Mouse (Mus musculus): ENCODE results near the gene Gm47995. TPM values are rescaled to one million over a fixed set of nuclear protein-coding genes. Genes with fewer than 3 reads are reported as not detected.

The Gm47995 gene
- polyA plus RNA-seq, 1 experiment from 2014 or later, result not detected

DNA sequence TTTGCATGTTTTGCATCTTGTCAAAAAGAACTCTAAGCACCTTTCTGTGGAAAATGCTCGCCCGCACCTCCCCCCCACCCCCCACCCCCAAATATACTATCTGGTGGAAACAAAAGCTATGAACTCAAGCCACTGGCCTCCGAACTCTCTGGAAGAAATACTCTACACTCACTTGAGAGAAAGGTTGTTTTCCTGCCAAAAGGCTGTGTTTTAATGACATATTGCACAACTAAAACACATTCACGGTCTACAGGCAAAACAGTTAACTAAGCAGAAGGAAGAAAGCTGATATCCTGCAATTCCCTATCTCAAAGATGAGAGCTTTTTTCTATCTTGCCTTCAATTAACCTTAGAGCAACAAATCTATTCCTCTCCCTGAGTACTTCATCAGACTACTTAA, 45.1 kb downstream of the Gm47995 start:
- no peak overlapping the region for H3K27ac ChIP-seq
- no peaks in the 10 kb centered on the region for H3K36me3 ChIP-seq
- H3K4me3 ChIP-seq (replicated peaks), result no peak overlapping the region
- ATAC-seq, result no peak
- no peaks in the 10 kb centered on the region for H3K4me1 ChIP-seq (replicated peaks)
- H3K4me2 ChIP-seq (replicated peaks), result no peak overlapping the region
- H3K9me3 ChIP-seq, result peaks cover 4% of the 10 kb centered on the region
- no peaks in the 10 kb centered on the region for H3K27me3 ChIP-seq
- WGBS, result 98% methylated on average over 4 of the region's 4 CpGs
- no peak overlapping the region for H3K9ac ChIP-seq (replicated peaks)

DNA sequence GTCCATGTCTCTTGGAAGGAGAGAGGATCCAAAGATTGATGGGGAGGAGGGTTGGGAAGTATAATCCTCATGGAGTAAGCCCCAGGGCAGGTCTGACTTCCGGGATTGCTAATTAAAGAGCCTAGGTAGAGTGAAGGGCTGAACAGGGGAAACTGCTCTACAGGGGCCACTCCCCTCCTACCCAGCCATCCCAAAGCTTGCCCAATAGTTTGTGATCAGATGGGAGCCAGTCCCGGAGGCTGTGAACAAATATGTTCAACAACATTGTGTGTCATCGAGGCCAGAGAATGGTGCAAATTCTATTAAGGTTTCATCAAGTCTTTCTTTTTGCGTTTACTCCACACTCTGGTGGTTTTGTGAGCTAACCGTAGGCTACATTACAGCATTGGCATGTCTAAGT, 45.8 kb downstream of the Gm47995 start:
- no peak overlapping the region for H3K9ac ChIP-seq (replicated peaks)
- 94% methylated on average over 5 of the region's 5 CpGs for WGBS
- no peak overlapping the region for H3K4me2 ChIP-seq (replicated peaks)
- H3K36me3 ChIP-seq, result no peaks in the 10 kb centered on the region
- no peak overlapping the region for H3K27ac ChIP-seq
- H3K9me3 ChIP-seq, result peaks cover 4% of the 10 kb centered on the region
- ATAC-seq, result no peak
- H3K4me1 ChIP-seq (replicated peaks), result no peaks in the 10 kb centered on the region
- no peaks in the 10 kb centered on the region for H3K27me3 ChIP-seq
- H3K4me3 ChIP-seq (replicated peaks), result no peak overlapping the region

DNA sequence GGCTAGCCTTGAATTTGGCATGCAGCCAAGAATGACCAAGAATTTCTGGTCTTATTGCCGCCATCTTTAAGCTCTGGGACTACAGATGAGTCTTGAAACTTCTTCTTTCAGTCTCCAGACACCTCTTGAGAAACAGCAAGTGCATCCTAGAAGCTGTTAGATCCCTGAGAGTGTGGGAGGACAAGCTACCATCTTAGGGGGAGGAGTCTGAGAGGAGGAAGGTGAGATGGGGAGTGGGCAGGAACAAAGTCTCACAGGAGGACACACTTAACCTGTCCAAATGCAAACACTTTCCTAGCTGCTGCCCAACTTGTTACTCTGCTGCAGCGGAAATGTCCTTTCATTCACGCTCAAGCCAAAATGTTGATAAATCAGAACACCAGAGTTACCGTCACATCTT, 46.5 kb downstream of the Gm47995 start:
- Histone ChIP-seq H3K4me3 (replicated peaks) (no peak overlapping the region), H3K36me3 (no peaks in the 10 kb centered on the region), H3K9me3 (peaks cover 4% of the 10 kb centered on the region), H3K27me3 (no peaks in the 10 kb centered on the region), H3K4me2 (replicated peaks) (no peak overlapping the region), H3K9ac (replicated peaks) (no peak overlapping the region), H3K27ac (no peak overlapping the region), H3K4me1 (replicated peaks) (no peaks in the 10 kb centered on the region)
- WGBS, result 91% methylated on average over 4 of the region's 4 CpGs
- ATAC-seq, result no peak

DNA sequence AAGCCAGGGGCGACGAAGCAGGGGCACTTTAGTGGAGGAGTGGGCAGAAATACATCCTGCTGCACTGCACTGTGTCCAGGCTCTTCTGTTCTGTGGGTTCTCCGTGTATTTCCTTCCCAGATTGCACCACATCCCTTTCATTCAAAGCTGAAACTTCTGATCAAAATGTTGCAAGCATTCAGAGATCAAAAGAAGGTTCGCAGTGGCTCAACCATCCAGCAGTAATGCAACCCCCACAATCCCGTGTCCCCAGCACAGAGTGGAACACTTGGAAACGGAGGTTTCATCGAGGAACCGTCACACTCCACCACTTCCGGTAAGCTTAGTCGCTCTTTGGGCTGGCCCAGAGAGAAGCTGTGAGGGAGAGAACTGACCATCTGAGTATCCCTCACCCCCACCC, 46.9 kb downstream of the Gm47995 start:
- Histone ChIP-seq H3K4me2 (replicated peaks) (no peak overlapping the region), H3K4me3 (replicated peaks) (no peak overlapping the region), H3K27ac (no peak overlapping the region), H3K9me3 (peaks cover 3% of the 10 kb centered on the region), H3K27me3 (no peaks in the 10 kb centered on the region), H3K36me3 (no peaks in the 10 kb centered on the region), H3K4me1 (replicated peaks) (no peaks in the 10 kb centered on the region), H3K9ac (replicated peaks) (no peak overlapping the region)
- no peak for ATAC-seq
- WGBS, result 90% methylated on average over 10 of the region's 10 CpGs

DNA sequence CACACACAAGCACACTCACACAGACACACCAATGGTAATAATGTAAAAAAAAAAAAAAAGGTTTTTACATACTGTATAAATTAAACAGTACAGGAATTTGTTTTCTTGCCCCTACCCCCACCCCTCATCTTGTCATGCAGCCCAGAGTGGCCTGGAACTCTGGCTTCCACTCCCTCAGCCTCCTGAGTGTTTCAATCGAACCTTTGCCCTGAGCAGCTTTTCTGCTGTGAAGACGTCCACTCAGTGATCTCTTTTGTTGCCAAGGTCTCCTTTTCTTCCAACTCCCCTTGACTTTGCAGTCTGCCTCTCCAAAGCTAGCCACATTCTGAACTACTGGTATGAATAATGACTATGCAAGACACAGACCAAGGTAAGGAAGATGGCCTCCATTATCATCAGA, 47.6 kb downstream of the Gm47995 start:
- Histone ChIP-seq H3K4me2 (replicated peaks) (no peak overlapping the region), H3K9ac (replicated peaks) (no peak overlapping the region), H3K27ac (no peak overlapping the region), H3K36me3 (no peaks in the 10 kb centered on the region), H3K4me1 (replicated peaks) (0 out of 2 replicates have a peak, but pooled peaks cover 2% of the 10 kb centered on the region), H3K9me3 (no peaks in the 10 kb centered on the region; the same call in 1 of the 2 replicates), H3K4me3 (replicated peaks) (no peak overlapping the region), H3K27me3 (no peaks in the 10 kb centered on the region)
- WGBS, result 54% methylated on average over 2 of the region's 2 CpGs
- ATAC-seq, result no peak

Other genes starting within 250 kb of the Gm47995 start
- gene Hmcn1, start 205.0 kb upstream of the Gm47995 start, polyA plus RNA-seq (2015; fragmentation: Nextera tagmentation; extraction: Ambion mirVana), result 1.3 and 1.4 TPM in 2 replicates
- 0.11 and 0.19 TPM in 2 replicates for gene Gm47985, start 15.9 kb upstream of the Gm47995 start, polyA plus RNA-seq (2015; fragmentation: Nextera tagmentation; extraction: Ambion mirVana)
- not detected in 2 replicates for gene Gm8947, start 6.1 kb upstream of the Gm47995 start, polyA plus RNA-seq (2015; fragmentation: Nextera tagmentation; extraction: Ambion mirVana)
- gene 3110040M04Rik, start 5.7 kb downstream of the Gm47995 start, polyA plus RNA-seq (2015; fragmentation: Nextera tagmentation; extraction: Ambion mirVana), result not detected in 2 replicates
- not detected in 2 replicates for gene Gm47996, start 11.7 kb downstream of the Gm47995 start, polyA plus RNA-seq (2015; fragmentation: Nextera tagmentation; extraction: Ambion mirVana)
- gene Ivns1abp, start 146.0 kb downstream of the Gm47995 start, polyA plus RNA-seq (2015; fragmentation: Nextera tagmentation; extraction: Ambion mirVana), result 304 and 319 TPM in 2 replicates
- gene Swt1, start 230.0 kb downstream of the Gm47995 start, polyA plus RNA-seq (2015; fragmentation: Nextera tagmentation; extraction: Ambion mirVana), result 21.4 and 27.8 TPM in 2 replicates
- 51.8 and 56.0 TPM in 2 replicates for gene Trmt1l, start 230.1 kb downstream of the Gm47995 start, polyA plus RNA-seq (2015; fragmentation: Nextera tagmentation; extraction: Ambion mirVana)